Mouse (Mus musculus) heart, postnatal 25 days (tissue): ENCODE measurements around the gene Olfr599. TPM values are rescaled to one million over a fixed set of nuclear protein-coding genes. Genes with fewer than 3 reads are reported as not detected.
"Not testable (repeated sequence)": the region's sequence is repeated elsewhere in the genome, so short reads cannot be mapped to it uniquely, and the experiment has no call there.

ENCODE experiments used
- DNase-seq: peaks from one replicate; pipeline ENCODE4 v3.0.0; 2022; ENCODE audit warnings: low spot score
- intact Hi-C: fragments of 180-260 bp; cut with DNase I; formaldehyde crosslinking; loops from one replicate; pipeline ENCODE4 v1.15.1; 2025
- total RNA-seq, 2 experiments: library from RNA; stranded (reverse); gene quantifications; 2 replicates each; pipeline ENCODE4 v1.2.3; 2021

Olfr599 gene
- total RNA-seq = not detected

DNA sequence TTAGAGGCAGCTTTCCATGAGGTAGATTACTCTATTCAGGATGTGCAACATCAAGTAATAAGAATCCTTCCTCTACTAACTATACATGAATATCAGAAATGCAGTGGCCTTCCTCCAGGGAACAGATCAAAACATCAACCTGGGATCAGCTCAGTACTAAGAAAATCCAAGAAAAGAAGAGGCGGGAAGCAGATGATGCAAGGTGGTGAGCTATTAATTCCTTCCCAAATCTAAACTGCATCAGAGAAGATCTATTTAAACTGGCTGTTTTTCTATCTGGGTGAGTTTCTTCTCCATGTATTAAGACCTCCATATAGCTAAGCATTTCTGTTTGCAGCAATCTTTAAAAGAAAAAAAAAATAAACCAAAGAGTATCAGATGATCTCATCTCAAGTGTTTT lies at the start of gene Olfr599:
Gene Olfr599 (plus strand): TSS at position 301 of the 400 bp plus-strand sequence.
- intact Hi-C loops = no loop called here
- DNase-seq = no peak

DNA sequence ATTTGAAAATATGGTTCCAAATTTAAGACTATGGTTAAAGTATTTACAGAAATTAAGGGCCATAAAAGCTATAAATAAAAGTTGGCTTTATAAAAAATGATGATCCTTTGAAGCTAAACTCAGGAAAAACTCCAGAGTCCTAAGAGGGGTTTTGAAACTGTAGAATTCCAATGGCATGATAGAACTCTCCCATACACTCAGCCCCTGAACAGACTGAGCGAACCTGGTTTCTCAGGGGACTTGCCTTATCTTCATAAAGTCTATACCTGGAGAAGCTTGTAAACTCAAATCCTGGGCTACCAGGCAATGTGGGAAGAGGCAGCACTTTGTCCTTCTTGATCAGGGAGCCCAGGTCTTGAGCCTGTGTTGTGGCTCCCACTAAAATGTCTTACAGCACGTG lies 30.4 kb upstream of the Olfr599 start, which contains the start of gene Olfr596:
Gene Olfr596 (plus strand): TSS at position 301 of the 400 bp plus-strand sequence.
- intact Hi-C loops, DNase-seq: not testable (repeated sequence)

DNA sequence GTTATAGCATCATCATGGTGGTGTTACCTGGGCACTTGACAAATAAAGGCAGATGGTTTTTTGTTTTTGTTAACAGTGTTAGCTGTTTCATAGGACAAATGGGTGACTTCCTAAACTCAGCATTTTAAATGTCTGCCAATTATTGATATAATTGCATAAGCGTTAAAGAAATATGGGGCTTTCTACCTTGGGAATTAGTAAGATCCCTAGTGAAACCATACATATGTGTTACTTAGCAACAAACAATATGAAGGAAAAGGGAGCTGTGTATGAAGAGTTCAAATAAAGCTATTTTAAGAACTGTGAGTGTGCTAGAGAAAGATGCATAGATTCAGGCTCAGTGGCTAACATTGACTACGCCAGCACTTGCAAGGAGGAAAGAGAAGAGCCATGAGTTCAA lies 19.7 kb upstream of the Olfr599 start, which contains the start of gene Olfr597:
Gene Olfr597 (plus strand): TSS at position 301 of the 400 bp plus-strand sequence.
- intact Hi-C loops = not testable (repeated sequence)

DNA sequence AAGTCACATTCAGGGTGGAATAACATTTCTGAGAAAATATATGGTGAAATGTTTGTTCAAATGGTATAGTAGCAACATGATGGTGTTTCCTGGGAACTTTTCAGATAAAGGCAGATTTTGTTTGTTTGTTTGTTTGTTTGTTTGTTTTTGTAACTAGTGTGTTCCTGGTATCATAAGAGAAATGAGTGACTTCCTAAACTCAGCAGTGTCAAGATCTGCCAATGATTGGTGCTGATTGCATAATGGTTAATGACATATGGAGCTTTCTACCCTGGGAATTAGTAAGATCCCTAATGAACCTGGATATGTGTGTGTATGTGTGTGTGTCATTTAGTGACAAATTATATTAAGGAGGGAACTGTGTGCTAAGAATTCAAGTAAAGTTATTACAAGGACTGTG lies 12.4 kb upstream of the Olfr599 start, which contains the start of gene Olfr598:
Gene Olfr598 (plus strand): TSS at position 301 of the 400 bp plus-strand sequence.
- DNase-seq = no peak
- intact Hi-C loops = no loop called here

More for the DNA sequence above, 19.7 kb upstream of the Olfr599 start, which contains the start of gene Olfr597:
- DNase-seq = not testable (repeated sequence)

DNA sequence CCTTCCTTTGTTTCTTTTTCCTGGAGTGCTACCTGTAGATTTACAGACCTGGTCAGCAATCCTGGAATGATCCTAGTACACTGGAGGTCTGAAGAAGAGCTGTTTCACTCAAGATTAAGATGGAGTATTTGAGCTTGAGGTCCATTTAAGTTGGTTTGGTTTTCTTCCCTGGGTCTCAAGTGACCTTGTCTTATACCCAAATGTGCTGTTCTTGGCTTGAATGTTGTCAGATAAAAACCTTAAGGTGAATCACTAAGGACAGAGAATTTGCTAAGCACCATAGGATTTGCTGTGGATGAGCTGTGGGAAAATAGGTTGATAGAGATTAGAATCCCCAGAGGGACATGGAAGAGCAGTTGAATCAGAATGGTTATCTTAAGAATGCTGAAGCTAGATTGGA lies 13.9 kb downstream of the Olfr599 start, which contains the start of gene Olfr600:
Gene Olfr600 (minus strand): TSS at position 101 of the 400 bp plus-strand sequence.
- no peak for DNase-seq
- intact Hi-C loops = no loop called here

DNA sequence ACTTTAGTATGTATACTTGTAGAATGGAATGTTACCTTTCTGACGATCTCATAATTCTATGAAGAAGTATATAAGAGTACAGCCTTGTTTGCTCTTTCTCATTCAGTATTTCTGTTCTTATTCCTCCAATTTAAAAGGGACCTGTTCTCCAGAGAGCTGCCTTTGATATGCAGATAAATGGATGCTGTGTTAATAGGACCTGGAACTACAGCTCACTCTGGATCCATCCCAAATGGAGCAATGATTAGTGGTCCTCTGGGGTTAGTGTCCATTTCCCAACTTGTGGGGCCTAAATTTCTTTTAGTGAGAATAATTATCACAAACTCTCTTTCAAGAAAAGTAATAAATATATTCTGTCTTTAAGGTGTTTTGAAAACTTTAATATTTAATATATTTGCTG lies 26.8 kb downstream of the Olfr599 start, which contains the start of gene Olfr601:
Gene Olfr601 (minus strand): TSS at position 101 of the 400 bp plus-strand sequence.
- DNase-seq = no peak
- intact Hi-C loops = no loop called here

DNA sequence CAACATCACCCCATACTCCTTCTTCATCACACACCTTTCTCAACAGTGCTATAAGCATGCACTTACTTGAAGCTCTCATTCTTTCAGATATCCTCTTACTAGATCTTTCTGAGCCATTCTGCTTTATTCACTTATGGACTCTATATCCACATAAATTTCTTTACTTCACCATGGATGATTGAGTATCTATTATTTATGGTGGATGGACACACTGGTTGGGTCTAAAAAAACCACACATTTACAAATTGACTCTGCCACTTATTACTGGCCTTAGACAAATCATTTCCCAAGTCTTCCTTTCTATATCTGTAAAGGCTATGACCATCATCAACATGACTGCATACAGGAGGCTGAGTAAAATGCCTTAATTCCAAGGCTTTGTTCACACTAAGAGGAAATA lies 50.4 kb downstream of the Olfr599 start, which contains the start of gene Olfr603:
Gene Olfr603 (minus strand): TSS at position 101 of the 400 bp plus-strand sequence.
- no peak for DNase-seq
- intact Hi-C loops = no loop called here

Other genes with a start within 250 kb of the Olfr599 start
- not detected for gene Olfr585, start 238.2 kb upstream of the Olfr599 start, total RNA-seq
- not detected for gene Olfr586, start 210.3 kb upstream of the Olfr599 start, total RNA-seq
- gene Olfr588-ps1, start 195.0 kb upstream of the Olfr599 start, total RNA-seq = not detected
- gene Olfr589, start 179.6 kb upstream of the Olfr599 start, total RNA-seq = not detected
- gene Olfr591, start 157.6 kb upstream of the Olfr599 start, total RNA-seq = not detected
- not detected for gene Olfr592, start 151.1 kb upstream of the Olfr599 start, total RNA-seq
- gene Olfr593, start 124.1 kb upstream of the Olfr599 start, total RNA-seq = not detected
- not detected for gene Olfr594, start 118.9 kb upstream of the Olfr599 start, total RNA-seq
- gene Usp17ld, start 83.4 kb upstream of the Olfr599 start, total RNA-seq = not detected
- not detected for gene Olfr596, start 30.3 kb upstream of the Olfr599 start, total RNA-seq
- gene Olfr597, start 19.6 kb upstream of the Olfr599 start, total RNA-seq = not detected
- not detected for gene Olfr598, start 12.3 kb upstream of the Olfr599 start, total RNA-seq
- not detected for gene Olfr600, start 13.8 kb downstream of the Olfr599 start, total RNA-seq
- gene Olfr601, start 26.7 kb downstream of the Olfr599 start, total RNA-seq = not detected
- not detected for gene Olfr603, start 50.3 kb downstream of the Olfr599 start, total RNA-seq
- not detected for gene Usp17lc, start 79.2 kb downstream of the Olfr599 start, total RNA-seq
- gene Olfr605, start 109.5 kb downstream of the Olfr599 start, total RNA-seq = not detected
- not detected for gene Olfr606, start 113.1 kb downstream of the Olfr599 start, total RNA-seq
- gene Olfr607, start 128.2 kb downstream of the Olfr599 start, total RNA-seq = not detected
- gene Olfr608, start 134.0 kb downstream of the Olfr599 start, total RNA-seq = not detected
- gene Olfr609, start 162.1 kb downstream of the Olfr599 start, total RNA-seq = not detected
- gene Olfr610, start 176.2 kb downstream of the Olfr599 start, total RNA-seq = not detected
- gene Olfr611, start 184.9 kb downstream of the Olfr599 start, total RNA-seq = not detected
- not detected for gene Olfr612, start 206.8 kb downstream of the Olfr599 start, total RNA-seq
- not detected for gene Olfr613, start 212.2 kb downstream of the Olfr599 start, total RNA-seq
- not detected for gene Olfr615, start 220.2 kb downstream of the Olfr599 start, total RNA-seq
- gene Olfr616, start 233.2 kb downstream of the Olfr599 start, total RNA-seq = not detected
- not detected for gene Olfr617, start 237.1 kb downstream of the Olfr599 start, total RNA-seq